Comparison of ENCODE assay signal across 24 mouse cellular contexts in genomic region chr7:73624992-73625391, GRCm38 (mm10).
DNase-seq lines count a peak whose midpoint lies in the region; ATAC-seq and TF ChIP-seq lines count a peak whose summit lies in the region.
"Had no signal": no experiment of that assay in that cellular context is flagged by ENCODE, and none has a peak within 500 bp of the region (broad histone marks: within the 10 kb centered on the region; RNA-seq: fewer than 3 reads in every experiment).

No protein-coding gene starts in this region.

- ATAC-seq in kidney, embryonic 15.5 days (replicated peaks; ENCODE audit: low FRiP score) = no peak
- ATAC-seq in kidney, postnatal 0 days (replicated peaks; ENCODE audit: low FRiP score, low read depth) = no peak
- ATAC-seq: activated CD4-positive, CD25-positive, alpha-beta regulatory T cell, adult 4 months; CD4-positive, CD25-positive, alpha-beta regulatory T cell, adult 4 months; forebrain, embryonic 14.5 days; forebrain, embryonic 16.5 days had no signal

- no peak overlapping the region for H3K4me2 ChIP-seq in kidney, embryonic 15.5 days
- no peak overlapping the region for H3K4me2 ChIP-seq in kidney, postnatal 0 days (ENCODE audit: low read length)
- H3K4me2 ChIP-seq in CH12.LX (ENCODE audit: insufficient read depth, low read depth, poor library complexity, severe bottlenecking) = no peak overlapping the region
- H3K4me2 ChIP-seq: embryonic facial prominence, embryonic 12.5 days had no signal

- intact Hi-C loops in gastrocnemius, adult 2 months (cut with DNase I) = no loop called here

- TF ChIP-seq EP300 in CH12.LX (IDR thresholded peaks at IDR 0.05; ENCODE audit: low read length) = no peak

- no peaks in the 10 kb centered on the region for H3K36me3 ChIP-seq in kidney, embryonic 15.5 days
- H3K36me3 ChIP-seq in kidney, postnatal 0 days (ENCODE audit: insufficient read depth, low read length) = no peaks in the 10 kb centered on the region
- H3K36me3 ChIP-seq in CH12.LX (replicated peaks in 1 of 2; ENCODE audit: control insufficient read depth in 1 of 2, insufficient read depth in 1 of 2, low read length in 1 of 2) = no peaks in the 10 kb centered on the region
- H3K36me3 ChIP-seq: embryonic facial prominence, embryonic 10.5 days; embryonic facial prominence, embryonic 12.5 days had no signal

- H3K9me3 ChIP-seq in kidney, embryonic 15.5 days (replicated peaks) = no peaks in the 10 kb centered on the region
- H3K9me3 ChIP-seq in kidney, postnatal 0 days (replicated peaks; ENCODE audit: low read length) = no peaks in the 10 kb centered on the region
- no peaks in the 10 kb centered on the region for H3K9me3 ChIP-seq in CH12.LX (replicated peaks; ENCODE audit: low read length)
- H3K9me3 ChIP-seq: embryonic facial prominence, embryonic 10.5 days; embryonic facial prominence, embryonic 12.5 days had no signal

- in situ Hi-C loops in CH12.LX (cut with MboI; ENCODE audit: low pct_ligation_motif_present, low pct_unique_long_range_greater_than_20kb, low sequenced_read_pairs) = loop anchor here (5.0 kb wide), 2 partner anchors 88 to 183 kb away; no protein-coding TSS in a partner anchor

- TF ChIP-seq CTCF in gastrocnemius, adult 2 months (IDR thresholded peaks at IDR 0.05) = no peak
- no peak for TF ChIP-seq CTCF in kidney, postnatal 0 days (IDR thresholded peaks at IDR 0.05; ENCODE audit: low read depth)
- no peak for TF ChIP-seq CTCF in CH12.LX (conservative IDR thresholded peaks at IDR 0.05 in 1 of 2, IDR thresholded peaks at IDR 0.05 in 1 of 2; ENCODE audit: low read depth in 2 of 2, low read length in 2 of 2)

- no peaks in the 10 kb centered on the region for H3K79me2 ChIP-seq in CH12.LX (replicated peaks; ENCODE audit: control insufficient read depth, extremely low read depth, insufficient read depth, poor library complexity, severe bottlenecking)

- TF ChIP-seq RAD21 in CH12.LX (IDR thresholded peaks at IDR 0.05; ENCODE audit: low read depth, low read length) = no peak

- DNase-seq in gastrocnemius, adult 2 months = no peak
- no peak for DNase-seq in gastrocnemius, postnatal 25 days
- no peak for DNase-seq in kidney, postnatal 36 days
- peak; percentile 45 for DNase-seq in kidney, postnatal 0 days (ENCODE audit: low spot score)
- DNase-seq in kidney, adult 8-10 months = no peak
- no peak for DNase-seq in CH12.LX (ENCODE audit: extremely low read depth)
- no peak for DNase-seq in urinary bladder, adult 18-20 months (ENCODE audit: low spot score in 2 of 2)
- DNase-seq: adrenal gland, adult 8-10 months; adrenal gland, postnatal 14 days; adrenal gland, postnatal 36 days; B cell, adult 2 months; cerebellum, adult 11-12 months; cerebellum, adult 2 months; cerebellum, adult 9-10 months; cerebellum, postnatal 10 days; cerebellum, postnatal 25 days had no signal

- no peak overlapping the region for H3K9ac ChIP-seq in kidney, embryonic 15.5 days
- H3K9ac ChIP-seq in kidney, postnatal 0 days (ENCODE audit: low read depth, low read length) = no peak overlapping the region
- no peak overlapping the region for H3K9ac ChIP-seq in CH12.LX (ENCODE audit: insufficient read depth, low read depth)
- H3K9ac ChIP-seq: embryonic facial prominence, embryonic 12.5 days had no signal

- no peaks in the 10 kb centered on the region for H3K27me3 ChIP-seq in kidney, embryonic 15.5 days
- no peaks in the 10 kb centered on the region for H3K27me3 ChIP-seq in kidney, postnatal 0 days (ENCODE audit: insufficient read depth, low read length)
- no peaks in the 10 kb centered on the region for H3K27me3 ChIP-seq in CH12.LX (replicated peaks)
- H3K27me3 ChIP-seq: embryonic facial prominence, embryonic 12.5 days; Patski had no signal

- TF ChIP-seq POLR2A in CH12.LX (IDR thresholded peaks at IDR 0.05; ENCODE audit: low read depth, low read length) = no peak

- dilution Hi-C loops in CH12.LX (cut with MboI; ENCODE audit: extremely low pct_ligation_motif_present, extremely low pct_unique_long_range_greater_than_20kb, low sequenced_read_pairs) = no loop called here

- peaks cover 31% of the 10 kb centered on the region for H3K4me1 ChIP-seq in kidney, embryonic 15.5 days
- peaks cover 14% of the 10 kb centered on the region; the same call in 1 of the 2 replicates for H3K4me1 ChIP-seq in kidney, postnatal 0 days (replicated peaks; ENCODE audit: insufficient read depth, low read length)
- H3K4me1 ChIP-seq in CH12.LX (ENCODE audit: control insufficient read depth in 1 of 2, insufficient read depth in 2 of 2) = peaks cover 0 to 22% of the 10 kb centered on the region in 2 experiments; a peak in 2 of 4 replicates

- H3K27ac ChIP-seq in gastrocnemius, adult 2 months = 0 out of 2 replicates have a peak overlapping the region, but pooled peaks have one; percentile 10
- peak overlapping the region; percentile 24; the same call in 1 of the 2 replicates for H3K27ac ChIP-seq in kidney, embryonic 15.5 days
- no peak overlapping the region for H3K27ac ChIP-seq in kidney, postnatal 0 days
- no peak overlapping the region for H3K27ac ChIP-seq in CH12.LX (ENCODE audit: insufficient read depth, low read depth)
- H3K27ac ChIP-seq: embryonic facial prominence, embryonic 12.5 days had no signal

- WGBS in kidney, embryonic 15.5 days = 38% methylated on average over 6 of the region's 6 CpGs
- 33% methylated on average over 6 of the region's 6 CpGs for WGBS in kidney, postnatal 0 days

- H3K4me3 ChIP-seq in gastrocnemius, adult 2 months = no peak overlapping the region
- H3K4me3 ChIP-seq in kidney, embryonic 15.5 days (replicated peaks) = no peak overlapping the region
- H3K4me3 ChIP-seq in kidney, postnatal 0 days (replicated peaks; ENCODE audit: low read depth, low read length) = no peak overlapping the region
- no peak overlapping the region for H3K4me3 ChIP-seq in CH12.LX (replicated peaks in 1 of 3; ENCODE audit: low read depth in 2 of 3, low read length in 2 of 3, poor library complexity in 1 of 3)
- H3K4me3 ChIP-seq: embryonic facial prominence, embryonic 10.5 days; embryonic facial prominence, embryonic 12.5 days had no signal

TF ChIP-seq in CH12.LX, 34 proteins besides CTCF, POLR2A, EP300 and RAD21:
- TF ChIP-seq SIN3A (IDR thresholded peaks at IDR 0.05; ENCODE audit: low read length) (no peak), ZNF384 (IDR thresholded peaks at IDR 0.05; ENCODE audit: low read depth, low read length) (peak; percentile 64)

Comparison
In these comparisons a context has a peak if more than half of its experiments do, and no peak if none do; other contexts are left out.
1. H3K27ac ChIP-seq: peak in gastrocnemius, adult 2 months (single experiment) and kidney, embryonic 15.5 days (single experiment); none in kidney, postnatal 0 days (single experiment) and CH12.LX (single experiment).